Mouse (Mus musculus): ENCODE data around the gene Rbm4b. TPM values are rescaled to one million over a fixed set of nuclear protein-coding genes. Genes with fewer than 3 reads are reported as not detected.

Rbm4b gene
- polyA plus RNA-seq, 1 experiment from 2014 or later: 17.0 TPM

- Histone ChIP-seq H3K27ac (ENCODE audit: low read depth, low read length) (no peak overlapping the region), H3K4me3 (ENCODE audit: low read depth, low read length) (no peak overlapping the region), H3K4me1 (replicated peaks; ENCODE audit: control insufficient read depth, insufficient read depth, low read length) (peaks cover 5% of the 10 kb centered on the region; the same call in 1 of the 2 replicates), H3K9ac (ENCODE audit: low read depth, low read length) (no peak overlapping the region), H3K9me3 (ENCODE audit: control insufficient read depth) (0 out of 2 replicates have a peak, but pooled peaks cover 3% of the 10 kb centered on the region), H3K4me2 (replicated peaks; ENCODE audit: low read depth) (no peak overlapping the region), H3K36me3 (ENCODE audit: control insufficient read depth, insufficient read depth) (no peaks in the 10 kb centered on the region), H3K27me3 (replicated peaks; ENCODE audit: control insufficient read depth, insufficient read depth, low read length) (no peaks in the 10 kb centered on the region)
- TF ChIP-seq CTCF (IDR thresholded peaks at IDR 0.05; ENCODE audit: low read depth): peak; percentile 56
- WGBS: 85% methylated on average over 6 of the region's 6 CpGs
- no peak for ATAC-seq
These were observed 56.7 kb downstream of the Rbm4b start for GRCm38 (mm10) chr19:4813015-4813414.

Other genes starting within 250 kb of the Rbm4b start
- gene Pcx, start 246.0 kb upstream of the Rbm4b start, polyA plus RNA-seq (2015; fragmentation: Nextera tagmentation; extraction: Ambion mirVana): 6.1 and 7.0 TPM in 2 replicates
- 4.6 and 4.8 TPM in 2 replicates for gene Lrfn4, start 140.8 kb upstream of the Rbm4b start, polyA plus RNA-seq (2015; fragmentation: Nextera tagmentation; extraction: Ambion mirVana)
- gene Rce1, start 130.9 kb upstream of the Rbm4b start, polyA plus RNA-seq (2015; fragmentation: Nextera tagmentation; extraction: Ambion mirVana): 37.0 and 37.4 TPM in 2 replicates
- gene Gm960, start 57.8 kb upstream of the Rbm4b start, polyA plus RNA-seq (2015; fragmentation: Nextera tagmentation; extraction: Ambion mirVana): 1.0 and 1.1 TPM in 2 replicates
- 0.27 and 0.31 TPM in 2 replicates for gene Sptbn2, start 45.3 kb upstream of the Rbm4b start, polyA plus RNA-seq (2015; fragmentation: Nextera tagmentation; extraction: Ambion mirVana)
- 20.3 and 21.6 TPM in 2 replicates for gene Rbm4, start 37.4 kb downstream of the Rbm4b start, polyA plus RNA-seq (2015; fragmentation: Nextera tagmentation; extraction: Ambion mirVana)
- 18.4 and 19.5 TPM in 2 replicates for gene Gm21992, start 55.1 kb downstream of the Rbm4b start, polyA plus RNA-seq (2015; fragmentation: Nextera tagmentation; extraction: Ambion mirVana)
- 21.1 and 21.8 TPM in 2 replicates for gene Rbm14, start 55.1 kb downstream of the Rbm4b start, polyA plus RNA-seq (2015; fragmentation: Nextera tagmentation; extraction: Ambion mirVana)
- 44.9 and 46.3 TPM in 2 replicates for gene Ccs, start 82.8 kb downstream of the Rbm4b start, polyA plus RNA-seq (2015; fragmentation: Nextera tagmentation; extraction: Ambion mirVana)
- gene Ccdc87, start 82.9 kb downstream of the Rbm4b start, polyA plus RNA-seq (2015; fragmentation: Nextera tagmentation; extraction: Ambion mirVana): not detected in 2 replicates
- 15.6 and 16.4 TPM in 2 replicates for gene Ctsf, start 98.6 kb downstream of the Rbm4b start, polyA plus RNA-seq (2015; fragmentation: Nextera tagmentation; extraction: Ambion mirVana)
- gene Actn3, start 121.4 kb downstream of the Rbm4b start, polyA plus RNA-seq (2015; fragmentation: Nextera tagmentation; extraction: Ambion mirVana): 0.47 and 0.56 TPM in 2 replicates
- 7.6 and 9.1 TPM in 2 replicates for gene Zdhhc24, start 122.2 kb downstream of the Rbm4b start, polyA plus RNA-seq (2015; fragmentation: Nextera tagmentation; extraction: Ambion mirVana)
- gene Bbs1, start 150.1 kb downstream of the Rbm4b start, polyA plus RNA-seq (2015; fragmentation: Nextera tagmentation; extraction: Ambion mirVana): 0.60 and 0.98 TPM in 2 replicates
- gene Dpp3, start 171.8 kb downstream of the Rbm4b start, polyA plus RNA-seq (2015; fragmentation: Nextera tagmentation; extraction: Ambion mirVana): 59.2 and 60.0 TPM in 2 replicates
- gene Peli3, start 186.6 kb downstream of the Rbm4b start, polyA plus RNA-seq (2015; fragmentation: Nextera tagmentation; extraction: Ambion mirVana): 0.46 and 0.89 TPM in 2 replicates
- gene Mrpl11, start 205.7 kb downstream of the Rbm4b start, polyA plus RNA-seq (2015; fragmentation: Nextera tagmentation; extraction: Ambion mirVana): 73.7 and 78.1 TPM in 2 replicates
- gene Npas4, start 233.8 kb downstream of the Rbm4b start, polyA plus RNA-seq (2015; fragmentation: Nextera tagmentation; extraction: Ambion mirVana): 0.09 and 0.12 TPM in 2 replicates

Measured in intestine, postnatal 0 days (tissue).